In the genomic region with DNA sequence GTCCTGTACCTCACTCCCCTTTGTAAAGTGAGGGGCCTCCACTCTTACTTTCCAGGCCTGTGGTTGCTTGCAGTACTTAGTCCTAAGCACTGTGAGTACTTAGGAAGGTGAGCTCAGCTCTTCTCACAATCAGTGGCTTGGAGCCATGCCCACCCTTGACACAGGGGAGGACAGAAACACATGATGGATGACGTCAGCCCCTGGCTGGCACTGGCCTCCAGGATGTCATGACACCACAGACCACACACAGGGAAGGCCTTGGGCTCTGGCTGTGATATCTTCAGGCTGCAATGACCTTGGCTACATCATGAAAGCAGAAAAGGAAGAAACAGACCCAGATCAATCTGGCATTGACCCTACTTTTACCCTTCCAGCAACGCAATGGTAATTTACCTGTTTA, we compare ENCODE assay signal across 11 mouse cellular contexts.
DNase-seq lines count a peak whose midpoint lies in the region; ATAC-seq lines count a peak whose summit lies in the region.
"Had no signal": no experiment of that assay in that cellular context is flagged by ENCODE, and none has a peak within 500 bp of the region (broad histone marks: within the 10 kb centered on the region; RNA-seq: fewer than 3 reads in every experiment).

No protein-coding gene starts in this region.

- peak; percentile 94 for DNase-seq in heart, adult 11 months
- DNase-seq in heart, adult 8-10 months (ENCODE audit: low spot score) = no peak
- peak; percentile 87 for DNase-seq in NIH3T3 (ENCODE audit: low read depth)
- DNase-seq in cerebellum, postnatal 25 days = peak; percentile 69 to 82
- peak; percentile 65 for DNase-seq in lung, postnatal 14 days
- DNase-seq in spleen, adult 18-20 months = no peak
- DNase-seq in spleen, postnatal 10 days (ENCODE audit: low spot score in 2 of 2) = no peak
- DNase-seq: kidney, adult 8-10 months had no signal

- H3K27ac ChIP-seq in intestine, embryonic 15.5 days = no peak overlapping the region
- H3K27ac ChIP-seq: embryonic facial prominence, embryonic 12.5 days; midbrain, embryonic 12.5 days had no signal

- H3K4me3 ChIP-seq in intestine, embryonic 15.5 days (replicated peaks) = no peak overlapping the region
- H3K4me3 ChIP-seq: embryonic facial prominence, embryonic 12.5 days; midbrain, embryonic 12.5 days had no signal

- no peak overlapping the region for H3K9ac ChIP-seq in intestine, embryonic 15.5 days
- H3K9ac ChIP-seq: embryonic facial prominence, embryonic 12.5 days; midbrain, embryonic 12.5 days had no signal

- no peaks in the 10 kb centered on the region for H3K9me3 ChIP-seq in intestine, embryonic 15.5 days
- H3K9me3 ChIP-seq: embryonic facial prominence, embryonic 12.5 days; midbrain, embryonic 12.5 days had no signal

- no peak overlapping the region for H3K4me2 ChIP-seq in intestine, embryonic 15.5 days (replicated peaks)
- H3K4me2 ChIP-seq: embryonic facial prominence, embryonic 12.5 days; midbrain, embryonic 12.5 days had no signal

- 50% methylated on average over 2 of the region's 2 CpGs for WGBS in intestine, embryonic 15.5 days

- ATAC-seq in intestine, embryonic 15.5 days = no peak

- H3K36me3 ChIP-seq in intestine, embryonic 15.5 days = no peaks in the 10 kb centered on the region
- H3K36me3 ChIP-seq: embryonic facial prominence, embryonic 12.5 days; midbrain, embryonic 12.5 days had no signal

- H3K27me3 ChIP-seq in intestine, embryonic 15.5 days (replicated peaks) = no peaks in the 10 kb centered on the region
- H3K27me3 ChIP-seq: embryonic facial prominence, embryonic 12.5 days; midbrain, embryonic 12.5 days had no signal

- peaks cover 36% of the 10 kb centered on the region for H3K4me1 ChIP-seq in intestine, embryonic 15.5 days (replicated peaks)

Comparison
In these comparisons a context has a peak if more than half of its experiments do, and no peak if none do; other contexts are left out.
1. DNase-seq: peak in heart, adult 11 months (single experiment), NIH3T3 (single experiment), cerebellum, postnatal 25 days (2 of 2) and lung, postnatal 14 days (single experiment); none in heart, adult 8-10 months (single experiment), spleen, adult 18-20 months (0 of 2) and spleen, postnatal 10 days (0 of 2).